In the genomic region with DNA sequence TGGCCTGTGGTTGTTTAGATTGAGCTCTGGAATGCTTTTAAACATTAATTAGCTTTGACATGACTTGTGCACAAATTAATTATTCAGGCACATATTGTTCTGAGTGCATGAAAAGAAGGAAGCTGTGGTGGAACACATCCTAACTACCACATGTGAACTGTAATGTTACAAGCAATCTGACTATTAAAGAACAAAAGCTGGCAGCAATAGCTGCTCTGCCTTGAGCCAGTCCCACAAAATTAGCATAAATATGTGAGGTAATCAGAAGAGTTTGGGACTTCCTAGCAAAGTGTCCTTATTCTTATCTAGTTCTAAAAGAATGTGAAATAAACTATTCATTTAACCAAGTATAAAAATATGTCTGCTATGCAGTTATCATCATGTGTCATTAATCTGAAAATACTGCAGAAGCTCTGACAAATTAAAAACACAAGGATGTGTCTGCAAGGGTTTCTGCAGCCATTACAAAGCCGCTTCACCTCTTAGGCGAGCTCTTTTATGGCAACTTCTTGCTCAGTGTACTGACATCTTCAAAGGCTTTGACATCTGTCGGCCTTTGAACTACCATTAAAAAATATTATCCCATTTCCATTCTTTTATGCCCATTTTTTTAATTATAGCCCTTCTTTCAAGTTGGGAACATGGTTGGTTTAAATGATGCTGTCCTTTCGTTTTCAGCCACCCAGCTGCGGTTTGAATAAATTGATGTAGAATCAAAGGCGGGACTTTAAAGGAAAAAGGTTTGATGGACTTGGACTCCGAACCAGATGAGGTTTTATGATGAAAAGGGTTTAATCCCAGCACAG, we compare ENCODE assay signal across 11 mouse cellular contexts.
A peak's percentile ranks its signal among the peaks of the same experiment; 100 is the strongest.
DNase-seq lines count a peak whose midpoint lies in the region; ATAC-seq lines count a peak whose summit lies in the region.
"Had no signal": no experiment of that assay in that cellular context is flagged by ENCODE, and none has a peak within 500 bp of the region (broad histone marks: within the 10 kb centered on the region; RNA-seq: fewer than 3 reads in every experiment).

No protein-coding gene starts in this region.

- peaks cover 4% of the 10 kb centered on the region; the same call in 1 of the 2 replicates for H3K36me3 ChIP-seq in midbrain, embryonic 10.5 days
- H3K36me3 ChIP-seq in midbrain, embryonic 11.5 days (ENCODE audit: control insufficient read depth, insufficient read depth, low read length) = no peaks in the 10 kb centered on the region
- H3K36me3 ChIP-seq in forebrain, embryonic 12.5 days (replicated peaks) = no peaks in the 10 kb centered on the region
- no peaks in the 10 kb centered on the region for H3K36me3 ChIP-seq in limb, embryonic 13.5 days

- WGBS in midbrain, embryonic 10.5 days = 88% methylated on average over 7 of the region's 7 CpGs
- WGBS in midbrain, embryonic 11.5 days = 63% methylated on average over 7 of the region's 7 CpGs
- 61% methylated on average over 7 of the region's 7 CpGs for WGBS in forebrain, embryonic 12.5 days
- 15% methylated on average over 7 of the region's 7 CpGs for WGBS in limb, embryonic 13.5 days

- no peak for ATAC-seq in midbrain, embryonic 11.5 days (ENCODE audit: low FRiP score)
- peak; percentile 60 for ATAC-seq in forebrain, embryonic 12.5 days (ENCODE audit: low FRiP score)
- ATAC-seq in limb, embryonic 13.5 days (ENCODE audit: low FRiP score, low read depth) = no peak

- no peak for DNase-seq in midbrain, embryonic 10.5 days (ENCODE audit: low spot score)
- DNase-seq in midbrain, embryonic 11.5 days (ENCODE audit: low spot score, missing footprints) = no peak
- no peak for DNase-seq in left cerebral cortex, postnatal 4 days
- DNase-seq in urinary bladder, postnatal 10 days (ENCODE audit: low spot score) = no peak
- DNase-seq in lung, adult 18-20 months = no peak
- DNase-seq: cerebellum, postnatal 25 days; heart, postnatal 4 days; thymus, postnatal 14 days had no signal

- no peak overlapping the region for H3K9ac ChIP-seq in midbrain, embryonic 11.5 days (ENCODE audit: low read length)
- no peak overlapping the region for H3K9ac ChIP-seq in forebrain, embryonic 12.5 days
- no peak overlapping the region for H3K9ac ChIP-seq in limb, embryonic 13.5 days

- H3K4me1 ChIP-seq in midbrain, embryonic 10.5 days = peaks cover 14% of the 10 kb centered on the region
- H3K4me1 ChIP-seq in midbrain, embryonic 11.5 days (ENCODE audit: control insufficient read depth, insufficient read depth, low read length) = peaks cover 8% of the 10 kb centered on the region; the same call in 1 of the 2 replicates
- peaks cover 18% of the 10 kb centered on the region for H3K4me1 ChIP-seq in forebrain, embryonic 12.5 days
- 0 out of 2 replicates have a peak, but pooled peaks cover 10% of the 10 kb centered on the region for H3K4me1 ChIP-seq in limb, embryonic 13.5 days

- intact Hi-C loops in left cerebral cortex, postnatal 4 days (cut with DNase I) = no loop called here

- H3K27me3 ChIP-seq in midbrain, embryonic 10.5 days (ENCODE audit: low read depth, poor library complexity, severe bottlenecking) = no peaks in the 10 kb centered on the region
- H3K27me3 ChIP-seq in midbrain, embryonic 11.5 days (ENCODE audit: control insufficient read depth, insufficient read depth, low read length) = no peaks in the 10 kb centered on the region
- no peaks in the 10 kb centered on the region for H3K27me3 ChIP-seq in forebrain, embryonic 12.5 days
- H3K27me3 ChIP-seq in limb, embryonic 13.5 days = no peaks in the 10 kb centered on the region

- H3K27ac ChIP-seq in midbrain, embryonic 10.5 days (replicated peaks) = 0 out of 2 replicates have a peak overlapping the region, but pooled peaks have one; percentile 13
- H3K27ac ChIP-seq in midbrain, embryonic 11.5 days (ENCODE audit: low read depth, low read length) = no peak overlapping the region
- H3K27ac ChIP-seq in forebrain, embryonic 12.5 days = peak overlapping the region; percentile 71
- H3K27ac ChIP-seq in limb, embryonic 13.5 days = no peak overlapping the region

- H3K9me3 ChIP-seq in midbrain, embryonic 10.5 days (replicated peaks) = peaks cover 2% of the 10 kb centered on the region; the same call in 1 of the 2 replicates
- H3K9me3 ChIP-seq in midbrain, embryonic 11.5 days (ENCODE audit: control insufficient read depth, low read length) = no peaks in the 10 kb centered on the region
- H3K9me3 ChIP-seq in forebrain, embryonic 12.5 days = no peaks in the 10 kb centered on the region
- peaks cover 3% of the 10 kb centered on the region; the same call in 1 of the 2 replicates for H3K9me3 ChIP-seq in limb, embryonic 13.5 days

- no peak overlapping the region for H3K4me3 ChIP-seq in midbrain, embryonic 10.5 days
- H3K4me3 ChIP-seq in midbrain, embryonic 11.5 days (ENCODE audit: low read depth, low read length) = no peak overlapping the region
- no peak overlapping the region for H3K4me3 ChIP-seq in forebrain, embryonic 12.5 days (replicated peaks)
- no peak overlapping the region for H3K4me3 ChIP-seq in limb, embryonic 13.5 days
- H3K4me3 ChIP-seq: myocyte had no signal

- H3K4me2 ChIP-seq in midbrain, embryonic 11.5 days = no peak overlapping the region
- H3K4me2 ChIP-seq in forebrain, embryonic 12.5 days = no peak overlapping the region
- H3K4me2 ChIP-seq in limb, embryonic 13.5 days (replicated peaks) = peak overlapping the region; percentile 28

Comparison
In these comparisons a context has a peak if more than half of its experiments do, and no peak if none do; other contexts are left out.
1. H3K27ac ChIP-seq: peak in midbrain, embryonic 10.5 days (single experiment) and forebrain, embryonic 12.5 days (single experiment); none in midbrain, embryonic 11.5 days (single experiment) and limb, embryonic 13.5 days (single experiment).